32 mouse cellular contexts compared by ENCODE assay signal in the genomic region with DNA sequence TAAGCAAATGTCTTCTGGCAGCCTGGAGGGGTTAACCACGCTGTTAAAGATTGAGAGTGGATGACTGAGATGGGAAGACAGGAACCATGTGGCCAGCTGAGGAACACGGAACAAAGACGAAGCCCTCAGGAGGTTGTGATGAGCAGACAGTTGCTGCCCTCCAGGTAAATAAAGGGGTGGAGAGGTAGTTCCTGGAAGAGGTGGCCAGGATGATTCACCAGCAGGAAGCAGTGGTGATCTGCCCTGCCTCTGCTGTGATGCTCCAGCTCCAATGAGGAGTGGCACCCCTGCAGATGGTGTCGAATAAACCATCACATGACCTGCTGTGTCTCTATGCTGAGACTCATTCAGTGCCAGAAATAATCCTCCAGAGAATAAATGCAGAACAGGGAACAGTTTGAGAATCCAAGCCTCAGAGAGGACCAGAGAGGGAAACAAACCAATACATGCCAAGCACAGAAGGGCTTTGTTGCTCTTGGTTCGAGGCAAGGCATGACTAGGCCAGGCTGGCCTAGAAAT.
DNase-seq lines count a peak whose midpoint lies in the region; ATAC-seq and TF ChIP-seq lines count a peak whose summit lies in the region.
"Had no signal": no experiment of that assay in that cellular context is flagged by ENCODE, and none has a peak within 500 bp of the region (broad histone marks: within the 10 kb centered on the region; RNA-seq: fewer than 3 reads in every experiment).

No protein-coding gene starts in this region.

- no peak for DNase-seq in hindbrain, embryonic 10.5 days (ENCODE audit: low spot score)
- no peak for DNase-seq in hindbrain, embryonic 11.5 days (ENCODE audit: low spot score)
- DNase-seq in naive thymus-derived CD4-positive, alpha-beta T cell, adult 2 months (ENCODE audit: low read depth) = peak; percentile 63
- no peak for DNase-seq in right cerebral cortex, postnatal 25 days
- no peak for DNase-seq in embryo, embryonic 10 days (ENCODE audit: low spot score)
- DNase-seq in stomach, postnatal 0 days (ENCODE audit: low spot score) = no peak
- DNase-seq: adrenal gland, adult 2 months; adrenal gland, postnatal 36 days; cerebellum, adult 11 months; cerebellum, adult 9-10 months; cerebellum, postnatal 36 days; embryo, embryonic 11 days; gastrocnemius, postnatal 10 days; heart, postnatal 10 days; kidney, adult 9 months; kidney, postnatal 10 days; layer of hippocampus, adult 9-11 months; liver; lung, embryonic 14.5 days; lung, postnatal 14 days; retina, postnatal 1 day; thymus, postnatal 4 days had no signal

- H3K27me3 ChIP-seq in hindbrain, embryonic 10.5 days (ENCODE audit: insufficient read depth, poor library complexity, severe bottlenecking) = 0 out of 2 replicates have a peak, but pooled peaks cover 2% of the 10 kb centered on the region
- H3K27me3 ChIP-seq in hindbrain, embryonic 11.5 days (ENCODE audit: control insufficient read depth, insufficient read depth, low read length) = no peaks in the 10 kb centered on the region
- no peaks in the 10 kb centered on the region for H3K27me3 ChIP-seq in stomach, postnatal 0 days (ENCODE audit: control insufficient read depth, insufficient read depth, low read length)
- H3K27me3 ChIP-seq: embryonic facial prominence, embryonic 12.5 days; heart, embryonic 13.5 days; hindbrain, embryonic 12.5 days; liver, embryonic 15.5 days; Patski had no signal

- no peak for TF ChIP-seq EP300 in stomach, postnatal 0 days (optimal IDR thresholded peaks at IDR 0.05)

- H3K9me3 ChIP-seq in hindbrain, embryonic 10.5 days = no peaks in the 10 kb centered on the region
- no peaks in the 10 kb centered on the region for H3K9me3 ChIP-seq in hindbrain, embryonic 11.5 days (ENCODE audit: control insufficient read depth, low read length)
- H3K9me3 ChIP-seq in stomach, postnatal 0 days (ENCODE audit: control insufficient read depth, low read length) = no peaks in the 10 kb centered on the region
- H3K9me3 ChIP-seq: embryonic facial prominence, embryonic 12.5 days; heart, embryonic 13.5 days; hindbrain, embryonic 12.5 days; liver, embryonic 15.5 days had no signal

- ATAC-seq in hindbrain, embryonic 11.5 days (ENCODE audit: low FRiP score) = no peak
- ATAC-seq in CD4-positive, CD25-positive, alpha-beta regulatory T cell, adult 4 months = peak; percentile 24
- ATAC-seq in stomach, postnatal 0 days (ENCODE audit: low FRiP score, low TSS enrichment) = no peak
- ATAC-seq: hindbrain, postnatal 0 days; intestine, postnatal 0 days; midbrain, embryonic 16.5 days; Patski had no signal

- 0 out of 2 replicates have a peak overlapping the region, but pooled peaks have one; percentile 31 for H3K27ac ChIP-seq in hindbrain, embryonic 10.5 days
- no peak overlapping the region for H3K27ac ChIP-seq in hindbrain, embryonic 11.5 days (ENCODE audit: low read depth, low read length)
- H3K27ac ChIP-seq in bone marrow macrophage, adult 2 months (ENCODE audit: insufficient read depth, low read depth, low read length) = peak overlapping the region; percentile 26
- H3K27ac ChIP-seq in stomach, postnatal 0 days (replicated peaks) = no peak overlapping the region
- H3K27ac ChIP-seq: embryonic facial prominence, embryonic 12.5 days; heart, embryonic 13.5 days; hindbrain, embryonic 12.5 days; hindbrain, postnatal 0 days; liver, embryonic 15.5 days had no signal

- 76% methylated on average over 5 of the region's 5 CpGs for WGBS in hindbrain, embryonic 10.5 days
- WGBS in hindbrain, embryonic 11.5 days = 70% methylated on average over 5 of the region's 5 CpGs
- 58% methylated on average over 5 of the region's 5 CpGs for WGBS in stomach, postnatal 0 days

- TF ChIP-seq CTCF in bone marrow macrophage, adult 2 months (IDR thresholded peaks at IDR 0.05; ENCODE audit: low read depth, low read length) = no peak
- TF ChIP-seq CTCF in stomach, postnatal 0 days (IDR thresholded peaks at IDR 0.05; ENCODE audit: low read depth) = no peak

- H3K9ac ChIP-seq in hindbrain, embryonic 11.5 days (ENCODE audit: low read depth, low read length) = no peak overlapping the region
- H3K9ac ChIP-seq in stomach, postnatal 0 days (ENCODE audit: low read length) = no peak overlapping the region
- H3K9ac ChIP-seq: embryonic facial prominence, embryonic 12.5 days; heart, embryonic 13.5 days; hindbrain, embryonic 12.5 days; liver, embryonic 15.5 days; lung, embryonic 14.5 days had no signal

- no peaks in the 10 kb centered on the region for H3K36me3 ChIP-seq in hindbrain, embryonic 10.5 days
- no peaks in the 10 kb centered on the region for H3K36me3 ChIP-seq in hindbrain, embryonic 11.5 days (ENCODE audit: control insufficient read depth, insufficient read depth, low read length)
- no peaks in the 10 kb centered on the region for H3K36me3 ChIP-seq in stomach, postnatal 0 days (ENCODE audit: control insufficient read depth, insufficient read depth, low read length)
- H3K36me3 ChIP-seq: embryonic facial prominence, embryonic 12.5 days; heart, embryonic 13.5 days; hindbrain, embryonic 12.5 days; liver, embryonic 15.5 days had no signal

- no peaks in the 10 kb centered on the region for H3K4me1 ChIP-seq in hindbrain, embryonic 10.5 days (replicated peaks)
- H3K4me1 ChIP-seq in hindbrain, embryonic 11.5 days (replicated peaks; ENCODE audit: control insufficient read depth, insufficient read depth, low read length) = no peaks in the 10 kb centered on the region
- peaks cover 47% of the 10 kb centered on the region for H3K4me1 ChIP-seq in bone marrow macrophage, adult 2 months (ENCODE audit: control insufficient read depth, insufficient read depth, low read length)
- no peaks in the 10 kb centered on the region for H3K4me1 ChIP-seq in stomach, postnatal 0 days (replicated peaks; ENCODE audit: control insufficient read depth, insufficient read depth)
- H3K4me1 ChIP-seq: embryonic facial prominence, embryonic 12.5 days; hindbrain, embryonic 12.5 days had no signal

- H3K4me2 ChIP-seq in hindbrain, embryonic 11.5 days (replicated peaks; ENCODE audit: low read depth, low read length) = no peak overlapping the region
- H3K4me2 ChIP-seq in stomach, postnatal 0 days (replicated peaks; ENCODE audit: low read depth) = no peak overlapping the region
- H3K4me2 ChIP-seq: embryonic facial prominence, embryonic 12.5 days; heart, embryonic 13.5 days; hindbrain, embryonic 12.5 days; liver, embryonic 15.5 days; lung, embryonic 14.5 days had no signal

- no peak overlapping the region for H3K4me3 ChIP-seq in hindbrain, embryonic 10.5 days
- no peak overlapping the region for H3K4me3 ChIP-seq in hindbrain, embryonic 11.5 days (ENCODE audit: low read depth, low read length)
- H3K4me3 ChIP-seq in bone marrow macrophage, adult 2 months (ENCODE audit: insufficient read depth, low read length) = no peak overlapping the region
- H3K4me3 ChIP-seq in stomach, postnatal 0 days (ENCODE audit: low read depth, low read length) = no peak overlapping the region
- H3K4me3 ChIP-seq: embryonic facial prominence, embryonic 12.5 days; heart, embryonic 13.5 days; hindbrain, embryonic 12.5 days; liver, embryonic 15.5 days had no signal

- TF ChIP-seq POLR2A in bone marrow macrophage, adult 2 months (IDR thresholded peaks at IDR 0.05; ENCODE audit: borderline replicate concordance, low read depth, low read length) = no peak

Comparison
In these comparisons a context has a peak if more than half of its experiments do, and no peak if none do; other contexts are left out.
1. H3K27ac ChIP-seq: peak in hindbrain, embryonic 10.5 days (single experiment) and bone marrow macrophage, adult 2 months (single experiment); none in hindbrain, embryonic 11.5 days (single experiment) and stomach, postnatal 0 days (single experiment).